Mouse (Mus musculus) midbrain, embryonic 16.5 days (tissue): ENCODE results near the gene Fubp3. TPM values are rescaled to one million over a fixed set of nuclear protein-coding genes. Genes with fewer than 3 reads are reported as not detected.

ENCODE experiments used
- ATAC-seq: fragments of 200-750 bp; cut with Nextera tagmentation; 2 replicates; pipeline ENCODE4 v1.8.0; 2017; ENCODE audit warnings: moderate TSS enrichment
- H3K27ac ChIP-seq: fragments of 300-500 bp; sonication (generic); 2 replicates; pipeline ENCODE4 v1.5.1; 2014; ENCODE audit warnings: mild to moderate bottlenecking, low read length, mixed read lengths
- H3K27me3 ChIP-seq: fragments of 300-500 bp; sonication (generic); 2 replicates; pipeline ENCODE4 v1.6.1; 2014; ENCODE audit warnings: low read depth, low read length, mixed read lengths; ENCODE audit not compliant: control insufficient read depth, insufficient read depth
- H3K36me3 ChIP-seq: fragments of 300-500 bp; sonication (generic); 2 replicates; pipeline ENCODE4 v1.6.1; 2014; ENCODE audit warnings: mild to moderate bottlenecking, low read length, moderate library complexity, mixed read lengths; ENCODE audit not compliant: control insufficient read depth, insufficient read depth
- H3K4me1 ChIP-seq: fragments of 300-500 bp; sonication (generic); 2 replicates; pipeline ENCODE4 v1.6.1; 2014; ENCODE audit warnings: mild to moderate bottlenecking, low read length, mixed read lengths; ENCODE audit not compliant: control insufficient read depth, insufficient read depth
- H3K4me2 ChIP-seq: fragments of 300-500 bp; sonication (generic); 2 replicates; pipeline ENCODE4 v1.6.1; 2014; ENCODE audit warnings: mild to moderate bottlenecking, low read length, mixed read lengths
- H3K4me3 ChIP-seq: fragments of 300-500 bp; sonication (generic); 2 replicates; pipeline ENCODE4 v1.5.1; 2014; ENCODE audit warnings: low read depth, mild to moderate bottlenecking, low read length, moderate library complexity, mixed read lengths
- H3K9ac ChIP-seq: fragments of 300-500 bp; sonication (generic); 2 replicates; pipeline ENCODE4 v1.6.1; 2014; ENCODE audit warnings: low read depth, low read length, mixed read lengths
- H3K9me3 ChIP-seq: fragments of 300-500 bp; sonication (generic); replicated peaks from 2 replicates; pipeline ENCODE4 v1.6.1; 2014; ENCODE audit warnings: mild to moderate bottlenecking, low read length, mixed read lengths; ENCODE audit not compliant: control insufficient read depth, poor library complexity, severe bottlenecking
- WGBS: fragments of 180-500 bp; shearing (Covaris S2); extraction: QIAGEN DNeasy Blood & Tissue Kit; methylation state at CpG from one replicate; pipeline ENCODE4 v1.1.7; 2014; 5-methylcytosine and 5-hydroxymethylcytosine counted together
- polyA plus RNA-seq: library from polyadenylated mRNA; unstranded; fragments of >200 nt; fragmentation: Nextera tagmentation; extraction: Ambion mirVana; gene quantifications from 2 replicates; pipeline ENCODE4 v1.2.1, GENCODE M21; 2015

Fubp3 gene
- polyA plus RNA-seq, 1 experiment from 2014 or later, result 43.1 TPM

- under 1% methylated on average over 34 of the region's 35 CpGs for WGBS
- ATAC-seq, result peak; percentile 57; the same call in 1 of the 2 replicates
These were observed 64.3 kb downstream of the Fubp3 start for GRCm38 (mm10) chr2:31636742-31637141.

GRCm38 (mm10) chr2:31637311-31637710 lies 64.9 kb downstream of the Fubp3 start:
- Histone ChIP-seq H3K36me3 (no peaks in the 10 kb centered on the region), H3K9me3 (no peaks in the 10 kb centered on the region), H3K4me3 (peak overlapping the region; percentile 26; the same call in 1 of the 2 replicates), H3K27ac (no peak overlapping the region), H3K4me2 (peak overlapping the region; percentile 44; the same call in 1 of the 2 replicates), H3K27me3 (peaks cover 56% of the 10 kb centered on the region), H3K9ac (no peak overlapping the region), H3K4me1 (peaks cover 29% of the 10 kb centered on the region)
- 1% methylated on average over 12 of the region's 12 CpGs for WGBS
- no peak for ATAC-seq

More at GRCm38 (mm10) chr2:31636742-31637141, 64.3 kb downstream of the Fubp3 start:
- Histone ChIP-seq H3K4me1 (peaks cover 29% of the 10 kb centered on the region), H3K27me3 (peaks cover 55% of the 10 kb centered on the region), H3K4me2 (peak overlapping the region; percentile 44), H3K4me3 (peak overlapping the region; percentile 26), H3K36me3 (no peaks in the 10 kb centered on the region), H3K9me3 (no peaks in the 10 kb centered on the region), H3K27ac (no peak overlapping the region), H3K9ac (no peak overlapping the region)

GRCm38 (mm10) chr2:31637807-31638206 lies 65.4 kb downstream of the Fubp3 start:
- WGBS, result 0% methylated on average over 22 of the region's 22 CpGs
- Histone ChIP-seq H3K27ac (no peak overlapping the region), H3K4me2 (peak overlapping the region; percentile 15; the same call in 1 of the 2 replicates), H3K4me1 (peaks cover 29% of the 10 kb centered on the region), H3K36me3 (no peaks in the 10 kb centered on the region), H3K4me3 (peak overlapping the region; percentile 8; the same call in 1 of the 2 replicates), H3K9ac (no peak overlapping the region), H3K9me3 (no peaks in the 10 kb centered on the region), H3K27me3 (peaks cover 56% of the 10 kb centered on the region)
- ATAC-seq, result no peak

GRCm38 (mm10) chr2:31638581-31639465 lies 66.4 kb downstream of the Fubp3 start:
- WGBS, result 1% methylated on average over 33 of the region's 34 CpGs
- no peaks in the 10 kb centered on the region for H3K9me3 ChIP-seq
- no peak overlapping the region for H3K9ac ChIP-seq
- H3K36me3 ChIP-seq, result no peaks in the 10 kb centered on the region
- ATAC-seq, result no peak
- peak overlapping the region; percentile 15; the same call in 1 of the 2 replicates for H3K4me2 ChIP-seq
- H3K4me3 ChIP-seq, result 0 out of 2 replicates have a peak overlapping the region, but pooled peaks have one; percentile 3
- H3K4me1 ChIP-seq, result peaks cover 29% of the 10 kb centered on the region
- peaks cover 56% of the 10 kb centered on the region for H3K27me3 ChIP-seq
- no peak overlapping the region for H3K27ac ChIP-seq

GRCm38 (mm10) chr2:31639466-31639760 lies 67.0 kb downstream of the Fubp3 start:
- no peak overlapping the region for H3K4me2 ChIP-seq
- ATAC-seq, result no peak
- no peak overlapping the region for H3K27ac ChIP-seq
- H3K9me3 ChIP-seq, result no peaks in the 10 kb centered on the region
- peaks cover 56% of the 10 kb centered on the region for H3K27me3 ChIP-seq
- peak overlapping the region; percentile 3; the same call in 1 of the 2 replicates for H3K4me3 ChIP-seq
- peaks cover 29% of the 10 kb centered on the region for H3K4me1 ChIP-seq
- H3K36me3 ChIP-seq, result no peaks in the 10 kb centered on the region
- H3K9ac ChIP-seq, result no peak overlapping the region
- WGBS, result 0% methylated on average over 12 of the region's 13 CpGs

- Histone ChIP-seq H3K4me3 (peak within 1 kb of the TSS; percentile 18), H3K36me3 (no peaks in the 10 kb centered on the region), H3K4me2 (no peak within 1 kb of the TSS), H3K9me3 (no peaks in the 10 kb centered on the region), H3K9ac (no peak within 1 kb of the TSS), H3K4me1 (peaks cover 29% of the 10 kb centered on the region), H3K27ac (no peak within 1 kb of the TSS), H3K27me3 (peaks cover 56% of the 10 kb centered on the region)
- 1% methylated on average over 41 of the region's 41 CpGs for WGBS
- ATAC-seq, result no peak
These were observed 67.6 kb downstream of the Fubp3 start, which contains the start of gene Prdm12 for GRCm38 (mm10) chr2:31639901-31640608. TSS of gene Prdm12 (plus strand) at chr2:31640037.

GRCm38 (mm10) chr2:31640609-31641507 lies 68.4 kb downstream of the Fubp3 start:
- peak overlapping the region; percentile 19; the same call in 1 of the 2 replicates for H3K4me2 ChIP-seq
- H3K4me1 ChIP-seq, result peaks cover 22% of the 10 kb centered on the region
- H3K27ac ChIP-seq, result no peak overlapping the region
- 0 out of 2 replicates have a peak, but pooled peaks have one; percentile 15 for ATAC-seq
- no peaks in the 10 kb centered on the region for H3K36me3 ChIP-seq
- under 1% methylated on average over 48 of the region's 48 CpGs for WGBS
- no peak overlapping the region for H3K9ac ChIP-seq
- peaks cover 57% of the 10 kb centered on the region for H3K27me3 ChIP-seq
- peak overlapping the region; percentile 18 for H3K4me3 ChIP-seq
- no peaks in the 10 kb centered on the region for H3K9me3 ChIP-seq

- H3K27ac ChIP-seq, result no peak overlapping the region
- WGBS, result 1% methylated on average over 11 of the region's 11 CpGs
- H3K4me2 ChIP-seq, result no peak overlapping the region
- H3K9ac ChIP-seq, result no peak overlapping the region
- peaks cover 16% of the 10 kb centered on the region for H3K4me1 ChIP-seq
- no peaks in the 10 kb centered on the region for H3K9me3 ChIP-seq
- H3K27me3 ChIP-seq, result peaks cover 63% of the 10 kb centered on the region
- ATAC-seq, result no peak
- H3K4me3 ChIP-seq, result peak overlapping the region; percentile 12; the same call in 1 of the 2 replicates
- no peaks in the 10 kb centered on the region for H3K36me3 ChIP-seq
These were observed 69.0 kb downstream of the Fubp3 start for GRCm38 (mm10) chr2:31641508-31641830.
